Mouse (Mus musculus) liver, embryonic 16.5 days (tissue): ENCODE data around the gene Lsamp. TPM values are rescaled to one million over a fixed set of nuclear protein-coding genes. Genes with fewer than 3 reads are reported as not detected.
"Not testable (repeated sequence)": the region's sequence is repeated elsewhere in the genome, so short reads cannot be mapped to it uniquely, and the experiment has no call there.

Experiments used
- ATAC-seq: fragments of 200-750 bp; cut with Nextera tagmentation; 2 replicates; pipeline ENCODE4 v1.8.0; 2017; ENCODE audit warnings: low read depth, mild to moderate bottlenecking, moderate number of reproducible peaks, moderate library complexity
- H3K27ac ChIP-seq: fragments of 300-500 bp; sonication (generic); 2 replicates; pipeline ENCODE4 v1.5.1; 2014; ENCODE audit warnings: mild to moderate bottlenecking, low read length
- H3K27me3 ChIP-seq: fragments of 300-500 bp; sonication (generic); 2 replicates; pipeline ENCODE4 v1.6.1; 2014; ENCODE audit warnings: low read depth, low read length, mixed read lengths; ENCODE audit not compliant: control insufficient read depth, insufficient read depth
- H3K36me3 ChIP-seq: fragments of 300-500 bp; sonication (generic); 2 replicates; pipeline ENCODE4 v1.6.1; 2014; ENCODE audit warnings: mild to moderate bottlenecking; ENCODE audit not compliant: control insufficient read depth, insufficient read depth
- H3K4me1 ChIP-seq: fragments of 300-500 bp; sonication (generic); 2 replicates; pipeline ENCODE4 v1.6.1; 2014; ENCODE audit warnings: low read depth, low read length, mixed read lengths; ENCODE audit not compliant: control insufficient read depth
- H3K4me2 ChIP-seq: fragments of 300-500 bp; sonication (generic); 2 replicates; pipeline ENCODE4 v1.6.1; 2014; ENCODE audit warnings: low read depth, low read length, mixed read lengths
- H3K4me3 ChIP-seq: fragments of 300-500 bp; sonication (generic); 2 replicates; pipeline ENCODE4 v1.5.1; 2014; ENCODE audit warnings: low read depth, mild to moderate bottlenecking, low read length
- H3K9ac ChIP-seq: fragments of 300-500 bp; sonication (generic); 2 replicates; pipeline ENCODE4 v1.6.1; 2014; ENCODE audit warnings: low read depth, low read length
- H3K9me3 ChIP-seq: fragments of 300-500 bp; sonication (generic); replicated peaks from 2 replicates; pipeline ENCODE4 v1.6.1; 2016; ENCODE audit warnings: low read length; ENCODE audit not compliant: control insufficient read depth
- WGBS: fragments of 180-500 bp; shearing (Covaris S2); extraction: QIAGEN DNeasy Blood & Tissue Kit; methylation state at CpG from one replicate; pipeline ENCODE4 v1.1.7; 2014; ENCODE audit not compliant: insufficient replicate concordance; 5-methylcytosine and 5-hydroxymethylcytosine counted together
- polyA plus RNA-seq: library from polyadenylated mRNA; unstranded; fragments of >200 nt; fragmentation: Nextera tagmentation; extraction: Ambion mirVana; gene quantifications from 2 replicates; pipeline ENCODE4 v1.2.1, GENCODE M21; 2015

Lsamp gene
- polyA plus RNA-seq, 1 experiment from 2014 or later, result 0.15 TPM

GRCm38 (mm10) chr16:40572085-40572745 lies 588.1 kb downstream of the Lsamp start:
- Histone ChIP-seq H3K27me3 (no peaks in the 10 kb centered on the region), H3K4me1 (no peaks in the 10 kb centered on the region), H3K36me3 (no peaks in the 10 kb centered on the region), H3K27ac (no peak overlapping the region), H3K9ac (no peak overlapping the region), H3K9me3 (no peaks in the 10 kb centered on the region), H3K4me3 (no peak overlapping the region), H3K4me2 (no peak overlapping the region)
- ATAC-seq, result no peak
- 71% methylated on average over 12 of the region's 12 CpGs for WGBS

GRCm38 (mm10) chr16:40582076-40582475 lies 597.9 kb downstream of the Lsamp start:
- Histone ChIP-seq H3K27ac (no peak overlapping the region), H3K9me3 (no peaks in the 10 kb centered on the region), H3K36me3 (no peaks in the 10 kb centered on the region), H3K9ac (no peak overlapping the region), H3K4me1 (no peaks in the 10 kb centered on the region), H3K4me3 (no peak overlapping the region), H3K4me2 (no peak overlapping the region), H3K27me3 (no peaks in the 10 kb centered on the region)
- ATAC-seq, result no peak
- 42% methylated on average over 3 of the region's 3 CpGs for WGBS

DNA sequence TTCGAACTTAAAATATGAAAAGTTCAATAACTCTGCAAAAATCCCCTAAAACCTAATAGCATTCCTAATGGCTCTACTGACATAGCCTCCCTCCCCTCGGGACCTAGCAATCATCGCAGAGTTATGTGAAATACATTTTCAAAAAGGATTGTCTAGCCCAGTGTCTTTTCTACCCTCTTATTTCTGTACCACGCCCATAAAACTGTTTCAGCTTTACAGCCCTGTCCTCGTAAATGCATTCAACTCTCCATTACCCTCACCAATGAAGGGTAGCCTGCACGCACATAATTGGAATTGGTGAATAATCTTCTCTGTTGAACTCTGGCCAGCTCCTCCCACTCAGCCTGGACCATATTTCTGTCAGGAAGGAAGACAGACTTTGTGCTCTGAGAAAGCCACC lies 609.0 kb downstream of the Lsamp start:
- ATAC-seq, result no peak
- Histone ChIP-seq H3K9me3 (no peaks in the 10 kb centered on the region), H3K4me3 (no peak overlapping the region), H3K4me1 (no peaks in the 10 kb centered on the region), H3K27ac (no peak overlapping the region), H3K9ac (no peak overlapping the region), H3K4me2 (no peak overlapping the region), H3K27me3 (no peaks in the 10 kb centered on the region), H3K36me3 (no peaks in the 10 kb centered on the region)
- WGBS, result 59% methylated on average over 6 of the region's 6 CpGs

DNA sequence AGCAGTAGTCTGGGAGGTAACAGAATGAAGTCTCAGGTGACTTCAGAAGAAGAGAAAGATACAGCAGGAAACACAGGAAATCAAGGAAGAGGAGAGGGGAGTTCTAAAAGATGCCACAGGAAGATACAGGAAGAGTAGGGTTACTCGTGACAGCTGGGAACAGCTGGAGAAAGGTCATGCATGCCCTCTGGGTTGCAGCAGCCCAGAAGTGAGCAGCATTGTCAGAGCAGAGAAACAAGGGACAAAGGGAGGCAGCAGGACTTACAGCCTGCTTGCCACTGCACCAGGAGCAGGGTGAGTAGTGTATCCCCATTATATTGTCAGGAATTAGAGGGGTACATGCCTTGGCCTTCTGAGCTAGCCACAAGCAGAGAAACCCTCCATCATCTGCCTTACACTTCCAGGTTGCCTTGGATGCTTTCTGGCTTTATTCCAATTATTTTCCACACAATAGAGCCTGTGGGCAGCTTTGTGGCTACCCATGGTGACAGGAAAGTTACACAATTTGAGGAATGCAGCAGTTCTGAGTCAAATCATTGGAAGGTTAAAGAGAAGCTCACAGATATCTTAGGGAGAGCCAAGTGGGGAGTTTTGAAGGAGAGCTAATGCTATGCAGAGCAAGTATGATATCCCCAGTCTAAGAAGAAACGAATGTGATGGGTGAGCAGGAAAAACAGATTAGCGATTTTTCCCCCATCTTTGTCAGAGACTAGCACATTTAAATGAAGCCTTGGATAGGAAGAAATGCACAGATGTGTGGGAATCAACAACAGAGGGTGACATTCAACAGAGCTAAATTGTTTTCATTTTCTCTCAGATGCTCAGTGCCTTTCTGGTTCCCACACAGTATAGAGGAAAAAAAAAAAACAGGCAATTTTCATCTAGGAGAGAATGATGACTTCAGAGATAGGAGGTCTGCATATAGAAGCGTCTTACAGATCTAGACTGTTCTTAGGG lies 617.5 kb downstream of the Lsamp start:
- ATAC-seq, result no peak
- 28% methylated on average over 4 of the region's 4 CpGs for WGBS
- no peaks in the 10 kb centered on the region for H3K36me3 ChIP-seq
- H3K4me3 ChIP-seq, result no peak overlapping the region
- no peaks in the 10 kb centered on the region for H3K4me1 ChIP-seq
- no peaks in the 10 kb centered on the region for H3K9me3 ChIP-seq
- H3K4me2 ChIP-seq, result no peak overlapping the region
- H3K27me3 ChIP-seq, result no peaks in the 10 kb centered on the region
- H3K9ac ChIP-seq, result no peak overlapping the region
- no peak overlapping the region for H3K27ac ChIP-seq

DNA sequence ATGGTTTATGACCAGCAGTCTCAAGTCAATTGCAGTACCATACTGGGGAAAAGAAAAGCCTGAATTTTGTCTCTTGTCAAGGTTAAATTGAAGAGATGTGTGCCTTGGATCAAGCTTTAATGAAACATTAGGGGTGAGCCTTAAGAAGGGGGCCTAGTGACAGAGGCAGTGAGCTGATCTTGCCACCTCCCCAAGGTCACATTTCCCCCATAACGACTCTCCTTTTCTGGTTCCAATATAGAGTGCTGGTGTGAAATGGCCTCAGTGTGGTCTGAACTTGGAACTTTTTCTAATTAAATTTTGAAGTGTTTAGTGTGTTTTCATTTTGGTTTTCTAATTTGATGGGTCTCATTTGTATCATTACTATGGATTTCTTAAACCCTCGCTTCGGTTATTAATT lies 623.3 kb downstream of the Lsamp start:
- Histone ChIP-seq H3K4me3 (no peak overlapping the region), H3K4me2 (no peak overlapping the region), H3K27ac (no peak overlapping the region), H3K4me1 (no peaks in the 10 kb centered on the region), H3K9ac (no peak overlapping the region), H3K9me3 (no peaks in the 10 kb centered on the region), H3K27me3 (no peaks in the 10 kb centered on the region), H3K36me3 (no peaks in the 10 kb centered on the region)
- 69% methylated on average over 3 of the region's 3 CpGs for WGBS
- ATAC-seq, result no peak

DNA sequence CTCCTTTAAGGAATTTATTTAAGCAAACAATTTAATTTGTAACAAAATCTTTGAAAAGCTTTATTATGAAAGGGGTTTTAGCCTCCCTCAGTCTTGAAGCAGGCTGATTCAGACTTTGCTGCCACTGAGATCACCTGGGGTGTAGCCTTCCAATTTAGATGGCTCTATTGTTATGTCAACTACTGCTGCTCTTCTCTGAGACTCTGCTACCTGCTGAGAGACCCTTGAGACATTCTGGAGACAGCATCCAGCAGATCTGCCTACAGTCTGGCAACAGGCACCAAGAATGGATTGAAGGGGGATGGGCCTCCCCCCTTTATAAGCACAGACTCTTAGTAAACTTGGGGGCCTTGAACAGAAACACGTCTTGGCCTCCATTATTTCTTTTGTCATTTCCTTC lies 632.5 kb downstream of the Lsamp start:
- ATAC-seq, H3K4me2 ChIP-seq, H3K4me1 ChIP-seq, H3K4me3 ChIP-seq, H3K27me3 ChIP-seq, H3K9ac ChIP-seq, H3K9me3 ChIP-seq, H3K27ac ChIP-seq, H3K36me3 ChIP-seq: not testable (repeated sequence)
- 8% methylated on average over 1 of the region's 1 CpGs for whole genome bisulfite sequencing

DNA sequence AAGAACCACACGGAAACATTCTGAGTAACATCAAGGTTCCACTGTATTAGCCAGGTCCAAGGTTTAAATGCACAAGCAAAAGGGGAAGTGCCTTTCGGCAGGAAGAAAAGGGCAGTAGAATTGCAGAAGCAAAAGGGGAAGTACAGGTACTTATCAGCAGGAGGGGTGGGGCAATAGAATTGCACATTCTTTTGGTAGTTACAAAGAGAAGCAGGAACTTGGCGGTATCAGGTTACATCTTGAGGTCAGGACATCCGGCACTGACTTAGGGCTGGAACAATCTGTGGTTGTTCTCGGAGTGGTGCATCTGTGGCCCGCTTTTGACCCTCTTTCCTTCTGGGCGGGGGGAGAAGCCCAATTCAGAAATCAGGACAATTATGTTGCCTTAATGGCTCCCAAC lies 636.9 kb downstream of the Lsamp start:
- 27% methylated on average over 7 of the region's 7 CpGs for WGBS

DNA sequence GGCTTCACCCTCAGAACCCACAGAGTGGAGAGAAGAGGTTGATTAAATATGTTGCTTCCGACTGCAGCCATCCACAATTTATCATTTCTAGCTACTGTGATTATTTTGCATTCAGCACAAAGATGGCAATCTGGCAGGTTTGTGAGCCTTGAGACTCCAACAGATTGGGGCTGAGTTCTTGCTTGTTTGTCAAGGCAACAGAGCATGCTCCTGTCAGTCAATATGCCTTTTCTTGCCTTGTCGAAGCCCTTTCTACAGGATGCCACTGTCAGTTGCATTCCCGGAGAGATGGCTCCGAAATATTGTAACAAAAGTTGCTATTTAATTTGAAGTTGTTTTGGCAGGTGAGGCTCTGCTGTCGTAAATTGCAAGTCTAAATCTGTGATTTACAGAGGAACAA lies 643.0 kb downstream of the Lsamp start:
- H3K27ac ChIP-seq, result no peak overlapping the region
- H3K36me3 ChIP-seq, result no peaks in the 10 kb centered on the region
- no peak overlapping the region for H3K4me3 ChIP-seq
- no peak overlapping the region for H3K9ac ChIP-seq
- H3K27me3 ChIP-seq, result no peaks in the 10 kb centered on the region
- H3K4me1 ChIP-seq, result no peaks in the 10 kb centered on the region
- no peak overlapping the region for H3K4me2 ChIP-seq
- 71% methylated on average over 5 of the region's 5 CpGs for WGBS
- ATAC-seq, result no peak
- no peaks in the 10 kb centered on the region; the same call in 1 of the 2 replicates for H3K9me3 ChIP-seq

More for the DNA sequence above, 636.9 kb downstream of the Lsamp start:
- not testable (repeated sequence) for H3K9ac ChIP-seq, H3K9me3 ChIP-seq, H3K4me2 ChIP-seq, H3K4me3 ChIP-seq, H3K4me1 ChIP-seq, H3K36me3 ChIP-seq, H3K27me3 ChIP-seq, H3K27ac ChIP-seq, ATAC-seq
